Mouse (Mus musculus) MEL (cell line): ENCODE measurements around the gene Uri1. TPM values are rescaled to one million over a fixed set of nuclear protein-coding genes. Genes with fewer than 3 reads are reported as not detected.

Experiments
- DNase-seq: peaks from one replicate; pipeline ENCODE4 v3.0.0; 2011; ENCODE audit warnings: low read depth, low spot score
- H3K27ac ChIP-seq: 2 replicates; pipeline ENCODE4 v1.5.1; 2012; ENCODE audit warnings: low read depth, mild to moderate bottlenecking, control low read depth, low read length, moderate library complexity; ENCODE audit not compliant: control insufficient read depth
- H3K27me3 ChIP-seq, 2 experiments: fragments of 150-350 bp in 1 of 2; sonication (generic) in 1 of 2; 2 replicates each; pipeline ENCODE4 v1.6.1; 2012; ENCODE audit warnings: low read length in 2 of 2, mild to moderate bottlenecking in 2 of 2, improper control_type of control experiment in 1 of 2, moderate library complexity in 1 of 2; ENCODE audit not compliant: insufficient read depth in 2 of 2, control insufficient read depth in 1 of 2
- H3K36me3 ChIP-seq, 2 experiments: 2 replicates each; pipeline ENCODE4 v1.6.1; 2012 to 2014; ENCODE audit warnings: low read length in 2 of 2, improper control_type of control experiment in 1 of 2, inconsistent platforms in 1 of 2, mild to moderate bottlenecking in 1 of 2; ENCODE audit not compliant: insufficient read depth in 2 of 2, control insufficient read depth in 1 of 2
- H3K4me1 ChIP-seq, 2 experiments: fragments of 150-350 bp in 1 of 2; sonication (generic) in 1 of 2; 2 replicates each; pipeline ENCODE4 v1.6.1; 2012; ENCODE audit warnings: low read length in 2 of 2, improper control_type of control experiment in 1 of 2, mild to moderate bottlenecking in 1 of 2; ENCODE audit not compliant: insufficient read depth in 2 of 2, control insufficient read depth in 1 of 2
- H3K4me3 ChIP-seq, 2 experiments: fragments of 150-350 bp in 1 of 2; sonication (generic) in 1 of 2; 2 replicates each; pipeline ENCODE4 v1.5.1; 2012; ENCODE audit warnings: low read depth in 2 of 2, low read length in 2 of 2, mild to moderate bottlenecking in 2 of 2, moderate library complexity in 2 of 2, control low read depth in 1 of 2, improper control_type of control experiment in 1 of 2; ENCODE audit not compliant: control insufficient read depth in 1 of 2, insufficient read depth in 1 of 2
- H3K79me2 ChIP-seq: 2 replicates; pipeline ENCODE4 v1.6.1; 2012; ENCODE audit warnings: mild to moderate bottlenecking, low read length, moderate library complexity; ENCODE audit not compliant: control insufficient read depth, poor library complexity, insufficient read depth
- H3K9ac ChIP-seq: 2 replicates; pipeline ENCODE4 v1.6.1; 2012; ENCODE audit warnings: low read depth, mild to moderate bottlenecking, control low read depth, low read length, moderate library complexity; ENCODE audit not compliant: control insufficient read depth, poor library complexity, severe bottlenecking
- H3K9me3 ChIP-seq: fragments of 150-350 bp; sonication (generic); replicated peaks from 2 replicates; pipeline ENCODE4 v1.6.1; 2012; ENCODE audit warnings: mild to moderate bottlenecking, low read length, improper control_type of control experiment, moderate library complexity; ENCODE audit not compliant: insufficient read depth
- CHD1 ChIP-seq: IDR thresholded peaks from 2 replicates; pipeline ENCODE4 v1.6.1; 2012; ENCODE audit warnings: low read depth, mild to moderate bottlenecking, inconsistent platforms, low read length, improper control_type of control experiment
- CHD2 ChIP-seq: IDR thresholded peaks from 2 replicates; pipeline ENCODE4 v1.6.1; 2011; ENCODE audit warnings: low read length, improper control_type of control experiment
- CTCF ChIP-seq, 3 experiments: IDR thresholded peaks in 2 of 3; conservative IDR thresholded peaks in 1 of 3; 2 replicates each; pipeline ENCODE4 v1.5.1; 2011 to 2012; ENCODE audit warnings: low read length in 3 of 3, low read depth in 2 of 3, mild to moderate bottlenecking in 2 of 3, improper control_type of control experiment in 1 of 3, inconsistent platforms in 1 of 3, mixed read lengths in 1 of 3, moderate library complexity in 1 of 3; ENCODE audit not compliant: control insufficient read depth in 1 of 3, insufficient read depth in 1 of 3, poor library complexity in 1 of 3, severe bottlenecking in 1 of 3
- E2F4 ChIP-seq: IDR thresholded peaks from 2 replicates; pipeline ENCODE4 v1.6.1; 2011; ENCODE audit warnings: low read depth, low read length, improper control_type of control experiment, borderline replicate concordance
- ELF1 ChIP-seq: IDR thresholded peaks from 2 replicates; pipeline ENCODE4 v1.6.1; 2014; ENCODE audit warnings: low read depth, mild to moderate bottlenecking, inconsistent platforms, low read length, improper control_type of control experiment, moderate library complexity
- ETS1 ChIP-seq: IDR thresholded peaks from 2 replicates; pipeline ENCODE4 v1.6.1; 2012; ENCODE audit warnings: low read depth, mild to moderate bottlenecking, inconsistent platforms, low read length, improper control_type of control experiment, moderate library complexity
- GABPA ChIP-seq: IDR thresholded peaks from 2 replicates; pipeline ENCODE4 v1.6.1; 2012; ENCODE audit warnings: low read depth, mild to moderate bottlenecking, inconsistent platforms, low read length, improper control_type of control experiment, moderate library complexity
- GATA1 ChIP-seq: IDR thresholded peaks from 2 replicates; pipeline ENCODE4 v1.6.1; 2011; ENCODE audit warnings: low read depth, low read length, improper control_type of control experiment
- MAX ChIP-seq: IDR thresholded peaks from 2 replicates; pipeline ENCODE4 v1.6.1; 2011; ENCODE audit warnings: low read length, improper control_type of control experiment
- MAZ ChIP-seq: IDR thresholded peaks from 2 replicates; pipeline ENCODE4 v1.6.1; 2012; ENCODE audit warnings: low read depth, mild to moderate bottlenecking, inconsistent platforms, low read length, improper control_type of control experiment
- MXI1 ChIP-seq: IDR thresholded peaks from 2 replicates; pipeline ENCODE4 v1.6.1; 2011; ENCODE audit warnings: mild to moderate bottlenecking, low read depth, low read length, improper control_type of control experiment
- MYB ChIP-seq: IDR thresholded peaks from 2 replicates; pipeline ENCODE4 v1.6.1; 2011; ENCODE audit warnings: mild to moderate bottlenecking, low read depth, low read length, improper control_type of control experiment
- NELFE ChIP-seq: IDR thresholded peaks from 2 replicates; pipeline ENCODE4 v1.6.1; 2011; ENCODE audit warnings: low read depth, low read length, improper control_type of control experiment
- NRF1 ChIP-seq: IDR thresholded peaks from 2 replicates; pipeline ENCODE4 v1.6.1; 2014; ENCODE audit warnings: low read depth, mild to moderate bottlenecking, inconsistent platforms, low read length, improper control_type of control experiment, moderate library complexity; ENCODE audit not compliant: poor library complexity, insufficient read depth, severe bottlenecking
- POLR2AphosphoS2 ChIP-seq: IDR thresholded peaks from 2 replicates; pipeline ENCODE4 v1.6.1; 2011; ENCODE audit warnings: low read length, improper control_type of control experiment
- POLR2AphosphoS5 ChIP-seq: IDR thresholded peaks from 2 replicates; pipeline ENCODE4 v1.6.1; 2012; ENCODE audit warnings: low read depth, borderline replicate concordance, mild to moderate bottlenecking, inconsistent platforms, low read length, moderate library complexity, mixed read lengths
- RAD21 ChIP-seq: IDR thresholded peaks from 2 replicates; pipeline ENCODE4 v1.6.1; 2011; ENCODE audit warnings: mild to moderate bottlenecking, low read depth, low read length, improper control_type of control experiment
- RCOR1 ChIP-seq: IDR thresholded peaks from 2 replicates; pipeline ENCODE4 v1.6.1; 2012; ENCODE audit warnings: low read depth, mild to moderate bottlenecking, inconsistent platforms, low read length, improper control_type of control experiment
- SMC3 ChIP-seq: IDR thresholded peaks from 2 replicates; pipeline ENCODE4 v1.6.1; 2011; ENCODE audit warnings: low read depth, low read length, improper control_type of control experiment
- TAL1 ChIP-seq: IDR thresholded peaks from 2 replicates; pipeline ENCODE4 v1.6.1; 2012; ENCODE audit warnings: mild to moderate bottlenecking, inconsistent platforms, low read length, moderate library complexity, mixed read lengths
- TBP ChIP-seq: IDR thresholded peaks from 2 replicates; pipeline ENCODE4 v1.8.0; 2011; ENCODE audit warnings: low read depth, low read length, improper control_type of control experiment
- TCF12 ChIP-seq: IDR thresholded peaks from 2 replicates; pipeline ENCODE4 v1.6.1; 2014; ENCODE audit warnings: low read depth, mild to moderate bottlenecking, inconsistent platforms, low read length, improper control_type of control experiment, moderate library complexity
- USF1 ChIP-seq: IDR thresholded peaks from 2 replicates; pipeline ENCODE4 v1.6.1; 2014; ENCODE audit warnings: low read depth, mild to moderate bottlenecking, inconsistent platforms, low read length, improper control_type of control experiment, moderate library complexity
- USF2 ChIP-seq, 2 experiments: IDR thresholded peaks; 2 replicates each; pipeline ENCODE4 v1.6.1; 2011 to 2012; ENCODE audit warnings: improper control_type of control experiment in 2 of 2, low read length in 2 of 2, borderline replicate concordance in 1 of 2, inconsistent platforms in 1 of 2, low read depth in 1 of 2, mild to moderate bottlenecking in 1 of 2; ENCODE audit not compliant: insufficient read depth in 1 of 2
- ZC3H11A ChIP-seq: IDR thresholded peaks from 2 replicates; pipeline ENCODE4 v1.6.1; 2012; ENCODE audit warnings: low read depth, mild to moderate bottlenecking, inconsistent platforms, low read length, improper control_type of control experiment
- ZKSCAN1 ChIP-seq: IDR thresholded peaks from 2 replicates; pipeline ENCODE4 v1.6.1; 2012; ENCODE audit warnings: low read depth, mild to moderate bottlenecking, inconsistent platforms, low read length, improper control_type of control experiment, moderate library complexity
- ZMIZ1 ChIP-seq: IDR thresholded peaks from 2 replicates; pipeline ENCODE4 v1.6.1; 2012; ENCODE audit warnings: low read depth, mild to moderate bottlenecking, inconsistent platforms, low read length, improper control_type of control experiment, moderate library complexity
- ZNF384 ChIP-seq: IDR thresholded peaks from 2 replicates; pipeline ENCODE4 v1.6.1; 2012; ENCODE audit warnings: low read depth, mild to moderate bottlenecking, inconsistent platforms, low read length, improper control_type of control experiment
- polyA plus RNA-seq, 2 experiments: library from polyadenylated mRNA; stranded (reverse) in 1 of 2; unstranded in 1 of 2; fragments of >175 nt in 1 of 2; fragments of >200 nt in 1 of 2; gene quantifications; 2 replicates each; pipeline versions ENCODE4 v1.2.1 to v1.2.4; 2012; ENCODE audit warnings: low replicate concordance in 2 of 2, low read depth in 1 of 2; ENCODE audit not compliant: insufficient read length in 2 of 2, insufficient read depth in 1 of 2, missing spikeins in 1 of 2
- total RNA-seq: library from RNA; depleted of rRNA; stranded (reverse); fragments of 300-350 nt; gene quantifications from 2 replicates; pipeline ENCODE4 v1.2.3, GENCODE M21; 2012

Uri1 gene
- total and polyA plus RNA-seq, 3 experiments, result 29.2 to 36.0 TPM; not detected in 1

DNA sequence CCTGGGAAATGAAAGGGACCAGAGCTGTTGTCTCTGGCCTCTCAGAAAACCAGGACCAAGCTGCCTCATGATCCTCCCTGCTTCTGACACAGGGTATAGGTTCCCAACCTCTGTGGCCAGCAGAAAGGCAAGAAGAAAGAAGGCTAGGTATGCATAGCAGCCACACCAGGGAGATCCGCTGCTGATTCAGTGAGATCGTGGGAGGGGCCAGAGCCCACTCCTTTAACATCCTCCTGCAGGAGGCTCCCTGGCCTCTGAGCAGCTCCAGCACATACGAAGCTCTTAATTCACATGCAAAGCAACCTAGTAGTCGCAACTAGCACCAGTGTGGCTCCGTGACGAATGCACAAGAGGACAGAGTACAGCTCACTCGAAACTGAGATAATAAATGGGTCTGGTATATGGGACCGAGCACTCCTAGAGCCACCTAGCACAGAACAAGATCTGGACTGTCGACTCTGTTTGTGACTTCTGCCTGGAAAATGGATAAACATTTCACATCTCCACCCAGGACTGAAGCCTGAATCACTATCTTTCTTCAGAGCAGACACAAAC, 89.5 kb downstream of the Uri1 start:
- no peak overlapping the region for H3K4me3 ChIP-seq
- H3K36me3 ChIP-seq, result no peaks in the 10 kb centered on the region
- no peak overlapping the region for H3K27ac ChIP-seq
- no peak for TF ChIP-seq ZNF384
- TF ChIP-seq GATA1, result no peak
- TF ChIP-seq RAD21, result no peak
- TF ChIP-seq TBP, result no peak
- TF ChIP-seq MAX, result no peak
- TF ChIP-seq ZC3H11A, result no peak
- TF ChIP-seq CTCF (IDR thresholded peaks at IDR 0.05 in 2 of 3, conservative IDR thresholded peaks at IDR 0.05 in 1 of 3; ENCODE audit: control insufficient read depth in 1 of 3, insufficient read depth in 1 of 3, low read depth in 2 of 3, low read length in 3 of 3, poor library complexity in 1 of 3, severe bottlenecking in 1 of 3), result no peak
- TF ChIP-seq MYB, result no peak
- no peak for TF ChIP-seq GABPA
- no peak for TF ChIP-seq E2F4
- no peak for TF ChIP-seq POLR2AphosphoS2
- no peak for TF ChIP-seq MXI1
- TF ChIP-seq SMC3, result no peak
- no peak for TF ChIP-seq NELFE
- TF ChIP-seq ZKSCAN1, result no peak
- TF ChIP-seq RCOR1, result no peak
- no peak for TF ChIP-seq NRF1
- no peak for TF ChIP-seq ELF1
- TF ChIP-seq CHD1, result no peak
- no peak overlapping the region for H3K9ac ChIP-seq
- no peak for DNase-seq
- no peaks in the 10 kb centered on the region for H3K9me3 ChIP-seq
- no peaks in the 10 kb centered on the region for H3K27me3 ChIP-seq
- H3K4me1 ChIP-seq, result no peaks in the 10 kb centered on the region
- no peaks in the 10 kb centered on the region for H3K79me2 ChIP-seq

DNA sequence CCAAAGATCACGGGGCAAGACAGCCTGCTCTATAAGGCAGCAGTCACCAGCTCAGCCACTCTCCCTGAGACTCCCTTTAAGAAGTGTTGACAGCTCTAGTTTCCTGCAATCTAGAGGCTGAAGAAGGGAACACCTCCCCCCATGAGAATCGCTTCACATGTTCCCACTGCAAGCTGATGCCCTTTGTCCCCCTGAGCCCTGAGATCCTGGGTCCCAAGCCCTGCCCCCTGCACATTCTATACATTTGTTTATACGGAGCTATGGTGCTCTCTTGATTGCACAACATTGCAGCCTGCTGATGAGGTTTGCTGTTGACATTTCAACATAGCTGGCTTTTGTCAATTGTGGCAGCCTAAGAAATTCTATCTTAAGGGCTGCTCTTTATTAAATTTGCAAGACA, 91.7 kb downstream of the Uri1 start:
- H3K9me3 ChIP-seq, result no peaks in the 10 kb centered on the region
- H3K4me3 ChIP-seq, result no peak overlapping the region
- H3K27ac ChIP-seq, result no peak overlapping the region
- no peaks in the 10 kb centered on the region for H3K79me2 ChIP-seq
- TF ChIP-seq TAL1, result no peak
- no peak for TF ChIP-seq USF2 (IDR thresholded peaks at IDR 0.05; ENCODE audit: borderline replicate concordance in 1 of 2, insufficient read depth in 1 of 2, low read depth in 1 of 2, low read length in 2 of 2)
- no peak for TF ChIP-seq MAX
- no peak for TF ChIP-seq SMC3
- no peak for TF ChIP-seq ETS1
- no peak for TF ChIP-seq CHD1
- TF ChIP-seq TCF12, result no peak
- TF ChIP-seq POLR2AphosphoS5, result no peak
- TF ChIP-seq ZMIZ1, result no peak
- TF ChIP-seq TBP, result no peak
- TF ChIP-seq ZNF384, result no peak
- no peak for TF ChIP-seq USF1
- TF ChIP-seq GABPA, result no peak
- no peak for TF ChIP-seq CHD2
- TF ChIP-seq ZKSCAN1, result no peak
- TF ChIP-seq MAZ, result no peak
- TF ChIP-seq E2F4, result no peak
- H3K36me3 ChIP-seq, result no peaks in the 10 kb centered on the region
- no peak overlapping the region for H3K9ac ChIP-seq
- no peak for DNase-seq
- no peaks in the 10 kb centered on the region for H3K27me3 ChIP-seq
- no peaks in the 10 kb centered on the region for H3K4me1 ChIP-seq
